Mouse (Mus musculus) skeletal muscle tissue, postnatal 0 days (tissue): ENCODE measurements around the gene Plch2. TPM values are rescaled to one million over a fixed set of nuclear protein-coding genes. Genes with fewer than 3 reads are reported as not detected.

Experiments used
- polyA plus RNA-seq: library from polyadenylated mRNA; unstranded; fragments of >200 nt; fragmentation: Nextera tagmentation; extraction: Ambion mirVana; gene quantifications from 2 replicates; pipeline ENCODE4 v1.2.1, GENCODE M21; 2015

The Plch2 gene
- polyA plus RNA-seq: 0.51 TPM in 1 of 2 replicates, not detected in the other

GRCm38 (mm10) chr4:155056724-155057123 lies at the start of gene Plch2:
Gene Plch2 (minus strand): TSS chr4:155056784.

GRCm38 (mm10) chr4:155086108-155087024 lies 29.8 kb upstream of the Plch2 start, which contains the start of the genes Rer1 and Morn1:
Gene Rer1 (minus strand): TSS chr4:155086382.
Gene Morn1 (plus strand): TSS chr4:155086577.

GRCm38 (mm10) chr4:155066834-155067522 lies 10.4 kb upstream of the Plch2 start, which contains the start of gene Pex10:
Gene Pex10 (plus strand): TSS chr4:155067016.

GRCm38 (mm10) chr4:154963901-154964580 lies 92.5 kb downstream of the Plch2 start, which contains the start of gene Pank4:
Gene Pank4 (plus strand): TSS chr4:154964123.

GRCm38 (mm10) chr4:154960690-154961225 lies 95.8 kb downstream of the Plch2 start, which contains the start of gene Hes5:
Gene Hes5 (plus strand): TSS chr4:154960923.

Other genes with a start within 250 kb of the Plch2 start
- gene Ttc34, start 219.3 kb downstream of the Plch2 start, polyA plus RNA-seq: 0.13 TPM in 1 of 2 replicates, not detected in the other
- gene Mmel1, start 187.2 kb downstream of the Plch2 start, polyA plus RNA-seq: 0.40 and 0.54 TPM in 2 replicates
- 138 and 161 TPM in 2 replicates for gene Fam213b, start 157.6 kb downstream of the Plch2 start, polyA plus RNA-seq
- gene Tnfrsf14, start 128.2 kb downstream of the Plch2 start, polyA plus RNA-seq: 0.68 and 0.77 TPM in 2 replicates
- not detected in 2 replicates for gene Hes5, start 95.9 kb downstream of the Plch2 start, polyA plus RNA-seq
- gene Pank4, start 92.7 kb downstream of the Plch2 start, polyA plus RNA-seq: 20.9 and 25.5 TPM in 2 replicates
- 17.0 and 17.5 TPM in 2 replicates for gene Pex10, start 10.2 kb upstream of the Plch2 start, polyA plus RNA-seq
- 103 and 130 TPM in 2 replicates for gene Rer1, start 29.6 kb upstream of the Plch2 start, polyA plus RNA-seq
- 2.4 and 2.6 TPM in 2 replicates for gene Morn1, start 29.8 kb upstream of the Plch2 start, polyA plus RNA-seq
- 15.6 and 16.5 TPM in 2 replicates for gene Ski, start 165.8 kb upstream of the Plch2 start, polyA plus RNA-seq
- 68.4 and 75.7 TPM in 2 replicates for gene Faap20, start 193.0 kb upstream of the Plch2 start, polyA plus RNA-seq